Mouse (Mus musculus) testis, adult 2 months (tissue): Measurements from ENCODE around the gene Zfp366. TPM values are rescaled to one million over a fixed set of nuclear protein-coding genes. Genes with fewer than 3 reads are reported as not detected.

Experiments used
- H3K27ac ChIP-seq: fragments of 200-500 bp; 2 replicates; pipeline ENCODE4 v1.5.1; 2012; ENCODE audit warnings: low read depth, low read length; ENCODE audit not compliant: control insufficient read depth, insufficient read depth
- H3K27me3 ChIP-seq: fragments of 200-500 bp; 2 replicates; pipeline ENCODE4 v1.6.1; 2012; ENCODE audit warnings: mild to moderate bottlenecking, low read length, moderate library complexity; ENCODE audit not compliant: control insufficient read depth, insufficient read depth
- H3K36me3 ChIP-seq: fragments of 200-500 bp; 2 replicates; pipeline ENCODE4 v1.6.1; 2012; ENCODE audit warnings: mild to moderate bottlenecking, low read length; ENCODE audit not compliant: control insufficient read depth, insufficient read depth
- H3K4me1 ChIP-seq: fragments of 200-500 bp; 2 replicates; pipeline ENCODE4 v1.6.1; 2012; ENCODE audit warnings: low read length; ENCODE audit not compliant: control insufficient read depth, insufficient read depth
- H3K4me3 ChIP-seq: fragments of 200-500 bp; 2 replicates; pipeline ENCODE4 v1.5.1; 2012; ENCODE audit warnings: low read depth, mild to moderate bottlenecking, low read length, moderate library complexity, mixed read lengths; ENCODE audit not compliant: control insufficient read depth
- CTCF ChIP-seq: fragments of 200-500 bp; IDR thresholded peaks from 2 replicates; pipeline ENCODE4 v1.5.1; 2012; ENCODE audit warnings: low read depth, mild to moderate bottlenecking, inconsistent platforms, low read length, moderate library complexity; ENCODE audit not compliant: control insufficient read depth, insufficient read depth, insufficient replicate concordance
- POLR2A ChIP-seq: fragments of 200-500 bp; IDR thresholded peaks from 2 replicates; pipeline ENCODE4 v1.6.1; 2012; ENCODE audit warnings: low read depth, mild to moderate bottlenecking, inconsistent platforms, low read length, moderate library complexity; ENCODE audit not compliant: control insufficient read depth
- polyA plus RNA-seq: library from polyadenylated mRNA; depleted of rRNA; stranded (reverse); fragments of >200 nt; gene quantifications from 2 replicates; pipeline ENCODE4 v1.2.3, GENCODE M21; 2012

Zfp366 gene
- polyA plus RNA-seq, 1 experiment: 0.25 TPM

DNA sequence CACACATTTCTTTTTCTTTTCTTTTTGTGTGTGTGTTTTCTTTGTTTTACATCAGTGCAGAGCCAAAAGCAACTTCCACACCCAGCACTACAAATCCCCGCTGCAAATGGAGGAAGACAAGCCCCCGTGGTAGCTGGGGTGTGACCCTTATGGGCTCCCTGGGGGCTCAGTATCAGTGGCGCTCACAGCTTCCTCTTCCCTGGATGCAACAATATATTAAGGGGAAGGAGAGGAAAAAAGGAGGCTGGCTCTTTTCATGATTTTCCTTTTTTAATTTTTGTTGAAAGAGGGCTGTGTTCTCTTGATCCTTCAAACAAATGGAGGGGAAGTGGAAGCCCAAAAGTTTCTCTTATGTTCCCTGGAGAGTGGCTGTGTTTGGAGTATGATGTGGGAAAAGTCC is 70.2 kb downstream of the Zfp366 start:
- Histone ChIP-seq H3K27me3 (no peaks in the 10 kb centered on the region), H3K4me3 (no peak overlapping the region), H3K4me1 (no peaks in the 10 kb centered on the region), H3K27ac (no peak overlapping the region), H3K36me3 (no peaks in the 10 kb centered on the region)
- TF ChIP-seq POLR2A (no peak), CTCF (no peak)

DNA sequence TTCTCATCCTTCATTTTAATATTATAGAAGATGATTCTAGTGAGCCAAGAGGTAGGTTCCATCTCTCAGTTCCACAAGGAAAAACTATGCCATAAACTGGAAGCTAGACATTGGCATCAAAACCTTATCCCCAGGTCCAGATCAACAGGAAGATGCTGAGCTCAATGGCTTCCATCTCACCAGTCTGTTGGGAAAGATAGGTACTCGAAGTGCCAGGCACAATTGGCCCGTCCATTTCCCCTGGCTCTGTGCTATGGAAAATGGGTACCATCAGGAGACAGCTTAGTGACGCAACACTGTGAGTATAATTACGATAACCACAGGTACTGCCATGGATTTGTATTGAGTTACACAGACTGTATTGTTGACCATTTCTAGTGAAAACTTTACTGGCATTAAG is 72.3 kb downstream of the Zfp366 start:
- Histone ChIP-seq H3K4me1 (no peaks in the 10 kb centered on the region), H3K27ac (no peak overlapping the region), H3K36me3 (no peaks in the 10 kb centered on the region), H3K4me3 (no peak overlapping the region), H3K27me3 (no peaks in the 10 kb centered on the region)
- TF ChIP-seq POLR2A (no peak), CTCF (no peak)

DNA sequence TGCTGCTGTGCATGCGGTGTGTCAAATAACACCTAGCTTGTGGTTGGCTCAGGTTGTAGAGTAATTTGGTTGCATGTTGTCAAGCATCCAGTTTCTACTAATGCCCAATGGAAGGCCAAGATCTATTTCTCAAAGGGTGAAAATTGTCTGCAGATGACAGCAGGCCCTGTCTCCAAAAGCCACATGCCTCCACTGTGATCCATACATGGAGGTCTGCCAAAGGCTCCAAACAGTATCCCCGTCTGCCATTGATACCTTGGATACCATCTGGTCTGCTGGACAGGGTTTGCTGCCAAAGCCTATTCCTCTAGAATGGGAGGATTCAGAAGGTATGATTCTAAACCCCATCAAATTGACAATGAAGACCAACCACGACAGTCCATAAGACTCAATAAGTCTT is 74.1 kb downstream of the Zfp366 start:
- no peak overlapping the region for H3K4me3 ChIP-seq
- TF ChIP-seq POLR2A (no peak), CTCF (no peak)
- no peaks in the 10 kb centered on the region for H3K36me3 ChIP-seq
- no peaks in the 10 kb centered on the region for H3K4me1 ChIP-seq
- H3K27ac ChIP-seq: no peak overlapping the region
- H3K27me3 ChIP-seq: no peaks in the 10 kb centered on the region

DNA sequence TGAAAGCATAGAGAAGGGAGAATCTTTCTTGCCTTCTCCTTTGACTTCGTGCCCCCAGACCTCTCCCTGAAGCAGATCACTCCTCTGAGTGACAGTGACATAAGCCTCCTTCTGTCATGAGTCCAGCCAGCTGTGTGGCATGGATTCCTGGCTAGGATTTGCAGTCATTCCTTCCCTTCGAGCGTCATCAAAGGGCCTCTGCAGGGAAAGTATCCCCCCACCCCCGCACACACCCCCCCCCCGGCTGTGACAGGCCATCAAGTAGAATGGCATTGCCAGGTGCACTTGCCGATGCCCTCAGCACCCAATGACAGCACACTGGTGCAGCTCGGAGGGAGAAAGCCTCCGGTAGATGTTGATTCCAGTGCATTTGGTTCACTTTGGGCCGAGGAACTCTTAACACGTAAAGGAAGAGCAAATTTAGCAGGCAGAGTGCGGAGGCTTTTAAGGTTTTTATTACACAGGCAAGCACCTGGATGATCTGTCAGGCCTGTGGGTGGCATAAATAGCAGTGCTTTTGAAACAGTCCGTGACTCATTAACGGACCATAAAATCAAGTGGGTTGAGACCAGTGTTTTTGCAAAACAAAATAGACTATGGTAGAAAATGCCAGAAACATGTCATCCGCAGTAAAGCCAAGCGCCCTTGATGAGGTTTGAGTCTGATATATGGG is 75.0 kb downstream of the Zfp366 start:
- H3K27me3 ChIP-seq: no peaks in the 10 kb centered on the region
- H3K27ac ChIP-seq: no peak overlapping the region
- no peaks in the 10 kb centered on the region for H3K4me1 ChIP-seq
- no peak for TF ChIP-seq CTCF
- TF ChIP-seq POLR2A: no peak
- no peak overlapping the region for H3K4me3 ChIP-seq
- H3K36me3 ChIP-seq: no peaks in the 10 kb centered on the region

DNA sequence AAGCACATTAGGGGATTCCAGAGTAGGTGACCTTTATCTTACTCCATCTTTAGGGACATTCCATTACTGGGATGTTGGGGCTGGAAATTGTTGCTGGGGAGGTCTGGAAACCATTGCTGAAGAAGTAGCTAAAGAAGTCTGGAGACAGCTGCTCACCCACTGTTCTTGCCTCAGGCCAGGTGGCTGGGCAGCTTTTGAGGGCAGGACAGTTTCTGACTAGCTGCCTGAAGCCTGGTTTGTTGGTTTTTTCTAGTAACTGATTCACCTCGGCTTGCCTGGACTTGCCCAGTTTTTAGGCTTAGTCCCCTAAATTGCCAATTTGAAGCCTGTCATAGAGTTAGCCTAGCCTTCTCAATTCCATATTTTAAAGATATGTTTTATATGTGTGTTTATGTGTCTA is 77.8 kb downstream of the Zfp366 start:
- Histone ChIP-seq H3K36me3 (no peaks in the 10 kb centered on the region), H3K4me1 (no peaks in the 10 kb centered on the region), H3K27me3 (no peaks in the 10 kb centered on the region), H3K4me3 (no peak overlapping the region), H3K27ac (no peak overlapping the region)
- TF ChIP-seq POLR2A (no peak), CTCF (no peak)

DNA sequence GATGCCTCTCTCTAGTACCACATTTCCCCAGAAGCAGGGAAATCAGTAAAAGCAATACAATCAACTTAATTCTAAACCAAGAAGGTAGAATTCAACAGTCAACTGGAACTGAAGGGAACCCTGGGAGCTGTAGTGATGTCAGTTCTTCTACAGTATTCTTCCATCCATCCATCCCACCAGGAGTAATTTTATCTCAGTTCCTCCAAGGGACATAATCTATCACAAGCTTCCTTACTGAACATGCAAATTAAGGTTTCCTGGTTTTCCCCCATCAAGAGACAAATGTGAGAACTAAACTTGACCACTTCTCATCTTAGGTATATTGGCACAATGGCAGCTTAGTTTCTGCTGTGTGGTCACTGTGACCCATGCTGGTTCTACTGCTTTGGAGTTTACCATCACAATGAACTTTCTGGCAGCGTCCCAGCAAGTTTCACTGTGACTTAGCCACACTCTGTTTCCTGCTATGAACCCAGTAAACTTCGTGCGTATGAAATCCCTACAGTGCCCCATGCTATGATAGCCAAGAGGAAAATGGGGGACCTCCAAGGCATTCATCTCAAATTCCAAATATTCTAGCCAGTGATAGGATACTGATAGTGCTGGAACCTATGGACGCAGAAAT is 78.6 kb downstream of the Zfp366 start:
- TF ChIP-seq CTCF: no peak
- no peak for TF ChIP-seq POLR2A
- no peak overlapping the region for H3K27ac ChIP-seq

DNA sequence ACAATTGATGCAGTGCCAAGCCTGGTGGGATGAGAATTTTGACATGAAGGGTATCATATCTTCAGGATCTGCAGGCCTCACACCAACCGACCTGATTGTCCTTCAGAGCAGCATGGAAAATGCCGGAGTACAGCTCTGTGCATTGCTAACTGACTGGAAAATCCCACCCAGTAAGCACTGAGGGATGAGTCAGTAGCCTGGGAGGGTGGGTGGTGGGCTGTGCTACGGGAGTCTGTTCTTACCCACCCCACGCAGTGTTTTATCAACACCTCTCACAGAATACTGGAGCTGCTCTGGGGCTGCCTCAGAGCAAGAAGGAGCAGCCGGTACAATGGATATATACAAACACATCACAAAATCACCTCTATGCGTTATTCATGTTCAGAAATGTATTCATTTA is 79.9 kb downstream of the Zfp366 start:
- no peaks in the 10 kb centered on the region for H3K4me1 ChIP-seq
- TF ChIP-seq POLR2A (no peak), CTCF (no peak)
- H3K27me3 ChIP-seq: no peaks in the 10 kb centered on the region
- no peaks in the 10 kb centered on the region for H3K36me3 ChIP-seq
- no peak overlapping the region for H3K4me3 ChIP-seq
- H3K27ac ChIP-seq: no peak overlapping the region

More for the DNA sequence above, 78.6 kb downstream of the Zfp366 start:
- Histone ChIP-seq H3K4me1 (no peaks in the 10 kb centered on the region), H3K36me3 (no peaks in the 10 kb centered on the region), H3K4me3 (no peak overlapping the region), H3K27me3 (no peaks in the 10 kb centered on the region)
